19 mouse cellular contexts compared by ENCODE assay signal in genomic region chr16:90999827-91000226, GRCm38 (mm10). TPM values are rescaled to one million over a fixed set of nuclear protein-coding genes. Genes with fewer than 3 reads are reported as not detected.
DNase-seq lines count a peak whose midpoint lies in the region; ATAC-seq and TF ChIP-seq lines count a peak whose summit lies in the region.
"Had no signal": no experiment of that assay in that cellular context is flagged by ENCODE, and none has a peak within 500 bp of the region (broad histone marks: within the 10 kb centered on the region; RNA-seq: fewer than 3 reads in every experiment).

No protein-coding gene starts in this region.

- H3K4me2 ChIP-seq in forebrain, embryonic 13.5 days: no peak overlapping the region
- H3K4me2 ChIP-seq in forebrain, embryonic 11.5 days (ENCODE audit: low read depth, low read length, severe bottlenecking): no peak overlapping the region
- H3K4me2 ChIP-seq: embryonic facial prominence, embryonic 13.5 days; kidney, embryonic 15.5 days; limb, embryonic 15.5 days; liver, embryonic 15.5 days; stomach, embryonic 15.5 days had no signal

- ATAC-seq in forebrain, embryonic 13.5 days: no peak
- ATAC-seq in forebrain, embryonic 11.5 days (replicated peaks; ENCODE audit: low FRiP score): no peak
- peak; percentile 38 for ATAC-seq in inflammation-experienced regulatory T-cells, adult 6 months
- ATAC-seq: intestine, postnatal 0 days; lung, postnatal 0 days had no signal

- peak overlapping the region; percentile 30; the same call in 1 of the 2 replicates for H3K9ac ChIP-seq in forebrain, embryonic 13.5 days
- H3K9ac ChIP-seq in forebrain, embryonic 11.5 days (ENCODE audit: low read length): no peak overlapping the region
- H3K9ac ChIP-seq: embryonic facial prominence, embryonic 13.5 days; kidney, embryonic 15.5 days; limb, embryonic 15.5 days; liver, embryonic 15.5 days; stomach, embryonic 15.5 days had no signal

- H3K27me3 ChIP-seq in forebrain, embryonic 13.5 days: no peaks in the 10 kb centered on the region
- no peaks in the 10 kb centered on the region for H3K27me3 ChIP-seq in forebrain, embryonic 11.5 days (ENCODE audit: control insufficient read depth, insufficient read depth, low read length)
- H3K27me3 ChIP-seq: embryonic facial prominence, embryonic 13.5 days; kidney, embryonic 15.5 days; limb, embryonic 15.5 days; liver, embryonic 15.5 days; stomach, embryonic 15.5 days had no signal

- intact Hi-C loops in left cerebral cortex, adult 2 months (cut with DNase I): no loop called here
- intact Hi-C loops in left cerebral cortex, postnatal 4 days (cut with DNase I): no loop called here

- no peaks in the 10 kb centered on the region for H3K9me3 ChIP-seq in forebrain, embryonic 13.5 days (replicated peaks)
- no peaks in the 10 kb centered on the region for H3K9me3 ChIP-seq in forebrain, embryonic 11.5 days (ENCODE audit: control insufficient read depth, low read length)
- H3K9me3 ChIP-seq: embryonic facial prominence, embryonic 13.5 days; kidney, embryonic 15.5 days; limb, embryonic 15.5 days; liver, embryonic 15.5 days; stomach, embryonic 15.5 days had no signal

- no peak overlapping the region for H3K27ac ChIP-seq in forebrain, embryonic 13.5 days
- H3K27ac ChIP-seq in forebrain, embryonic 11.5 days (ENCODE audit: low read depth, low read length): no peak overlapping the region
- peak overlapping the region; percentile 20; the same call in 1 of the 2 replicates for H3K27ac ChIP-seq in left cerebral cortex, adult 2 months
- H3K27ac ChIP-seq: embryonic facial prominence, embryonic 13.5 days; kidney, embryonic 15.5 days; limb, embryonic 15.5 days; liver, embryonic 15.5 days; stomach, embryonic 15.5 days had no signal

- DNase-seq in forebrain, embryonic 11.5 days (ENCODE audit: low spot score): no peak
- no peak for DNase-seq in left cerebral cortex, adult 2 months (ENCODE audit: extremely low spot score in 1 of 2, low spot score in 2 of 2)
- no peak for DNase-seq in left cerebral cortex, postnatal 4 days
- peak; percentile 52 to 54 for DNase-seq in B cell, adult 2 months
- DNase-seq in frontal cortex, postnatal 14 days (ENCODE audit: low spot score in 2 of 2): no peak
- no peak for DNase-seq in left cerebral cortex, adult 8-10 months (ENCODE audit: low spot score in 2 of 2)
- DNase-seq: cerebellum, adult 8-10 months; gastrocnemius, postnatal 25 days; thymus, adult 18-20 months; thymus, postnatal 4 days had no signal

- H3K36me3 ChIP-seq in forebrain, embryonic 13.5 days (ENCODE audit: poor library complexity, severe bottlenecking): no peaks in the 10 kb centered on the region; the same call in 1 of the 2 replicates
- H3K36me3 ChIP-seq in forebrain, embryonic 11.5 days (ENCODE audit: control insufficient read depth, insufficient read depth, low read length): no peaks in the 10 kb centered on the region
- H3K36me3 ChIP-seq: embryonic facial prominence, embryonic 13.5 days; kidney, embryonic 15.5 days; limb, embryonic 15.5 days; stomach, embryonic 15.5 days had no signal

- H3K4me1 ChIP-seq in forebrain, embryonic 13.5 days: peaks cover 17% of the 10 kb centered on the region
- no peaks in the 10 kb centered on the region; the same call in 1 of the 2 replicates for H3K4me1 ChIP-seq in forebrain, embryonic 11.5 days (replicated peaks; ENCODE audit: control insufficient read depth, insufficient read depth, low read length)
- H3K4me1 ChIP-seq: limb, embryonic 15.5 days had no signal

- WGBS in forebrain, embryonic 13.5 days: 45% methylated on average over 4 of the region's 4 CpGs
- WGBS in forebrain, embryonic 11.5 days: 62% methylated on average over 4 of the region's 4 CpGs

- TF ChIP-seq CTCF in left cerebral cortex, adult 2 months (IDR thresholded peaks at IDR 0.05): no peak

- no peak overlapping the region for H3K4me3 ChIP-seq in forebrain, embryonic 13.5 days
- H3K4me3 ChIP-seq in forebrain, embryonic 11.5 days (ENCODE audit: low read depth, low read length): no peak overlapping the region
- H3K4me3 ChIP-seq in left cerebral cortex, adult 2 months: no peak overlapping the region
- H3K4me3 ChIP-seq: embryonic facial prominence, embryonic 13.5 days; kidney, embryonic 15.5 days; limb, embryonic 15.5 days; liver, embryonic 15.5 days; stomach, embryonic 15.5 days had no signal

RNA-seq across cellular contexts. Expression of gene Synj1, which starts 11.3 kb away (rescaled TPM):
- 22.7 and 27.8 TPM in 2 replicates for polyA plus RNA-seq in forebrain, embryonic 13.5 days (2015; fragmentation: Nextera tagmentation; extraction: Ambion mirVana)
- 25.2 and 26.1 TPM in 2 replicates for polyA plus RNA-seq in forebrain, embryonic 11.5 days (2014; fragmentation: Nextera tagmentation; extraction: Ambion mirVana)
- total RNA-seq in left cerebral cortex, adult 2 months (2021): 100 to 1,000 TPM; 339 TPM
- 100 to 1,000 TPM; 140 to 164 TPM for total RNA-seq in left cerebral cortex, postnatal 4 days (2021)
- polyA plus RNA-seq in inflammation-experienced regulatory T-cells, adult 6 months (2017; shearing (Covaris generic)): 10 to 100 TPM; 31.5 to 33.9 (median 33.2) TPM
- total RNA-seq in left cerebral cortex, adult 8-10 months (2022): 100 to 1,000 TPM; 312 to 360 (median 338) TPM

RNA-seq across cellular contexts. Expression of gene Paxbp1, which starts 44.5 kb away (rescaled TPM):
- 75.8 and 77.1 TPM in 2 replicates for polyA plus RNA-seq in forebrain, embryonic 13.5 days (2015; fragmentation: Nextera tagmentation; extraction: Ambion mirVana)
- 93.0 and 109 TPM in 2 replicates for polyA plus RNA-seq in forebrain, embryonic 11.5 days (2014; fragmentation: Nextera tagmentation; extraction: Ambion mirVana)
- total RNA-seq in left cerebral cortex, adult 2 months (2021): 10 to 100 TPM; 66.1 to 76.5 TPM
- total RNA-seq in left cerebral cortex, postnatal 4 days (2021): 10 to 100 TPM; 91.2 to 94.8 TPM
- 100 to 1,000 TPM in 2 of 3 experiments, 10 to 100 TPM in 1; 70.7 to 130 (median 118) TPM for polyA plus RNA-seq in inflammation-experienced regulatory T-cells, adult 6 months (2017; shearing (Covaris generic))
- total RNA-seq in left cerebral cortex, adult 8-10 months (2022): 10 to 100 TPM; 49.9 to 59.7 (median 53.9) TPM

Comparison
In these comparisons a context has a peak if more than half of its experiments do, and no peak if none do; other contexts are left out.
1. DNase-seq: peak in B cell, adult 2 months (2 of 2); none in forebrain, embryonic 11.5 days (single experiment), left cerebral cortex, adult 2 months (0 of 2), left cerebral cortex, postnatal 4 days (single experiment), frontal cortex, postnatal 14 days (0 of 2) and left cerebral cortex, adult 8-10 months (0 of 2).